Mouse (Mus musculus) MN1 (cell line): ENCODE measurements around the gene Ano10.

Experiments
- DNase-seq: peaks from one replicate; pipeline ENCODE4 v3.0.0-alpha.2; 2016; ENCODE audit warnings: low spot score

Gene Ano10

GRCm38 (mm10) chr9:122290192-122290591 lies 4.0 kb downstream of the Ano10 start:
- no peak for DNase-seq

- no peak for DNase-seq
Observed at GRCm38 (mm10) chr9:122288416-122288815, 5.8 kb downstream of the Ano10 start.

GRCm38 (mm10) chr9:122287526-122287925 lies 6.7 kb downstream of the Ano10 start:
- no peak for DNase-seq

- no peak for DNase-seq
Observed at GRCm38 (mm10) chr9:122285833-122286310, 8.4 kb downstream of the Ano10 start.

- peak; percentile 51 for DNase-seq
Observed at GRCm38 (mm10) chr9:122285146-122285832, 8.9 kb downstream of the Ano10 start.

- no peak for DNase-seq
Observed at GRCm38 (mm10) chr9:122284696-122285095, 9.5 kb downstream of the Ano10 start.

GRCm38 (mm10) chr9:122281004-122281403 lies 13.2 kb downstream of the Ano10 start:
- no peak for DNase-seq

- no peak for DNase-seq
Observed at GRCm38 (mm10) chr9:122276665-122277064, 17.6 kb downstream of the Ano10 start.

- no peak for DNase-seq
Observed at GRCm38 (mm10) chr9:122276134-122276533, 18.1 kb downstream of the Ano10 start.

GRCm38 (mm10) chr9:122274346-122274745 lies 19.9 kb downstream of the Ano10 start:
- DNase-seq: no peak

GRCm38 (mm10) chr9:122273879-122274278 lies 20.3 kb downstream of the Ano10 start:
- no peak for DNase-seq

GRCm38 (mm10) chr9:122271866-122272265 lies 22.4 kb downstream of the Ano10 start:
- no peak for DNase-seq

GRCm38 (mm10) chr9:122271318-122271717 lies 22.9 kb downstream of the Ano10 start:
- no peak for DNase-seq

- DNase-seq: no peak
Observed at GRCm38 (mm10) chr9:122270913-122271312, 23.3 kb downstream of the Ano10 start.

GRCm38 (mm10) chr9:122269256-122270041 lies 24.8 kb downstream of the Ano10 start:
- DNase-seq: peak; percentile 71

- peak; percentile 44 for DNase-seq
Observed at GRCm38 (mm10) chr9:122265526-122266210, 28.6 kb downstream of the Ano10 start.

- no peak for DNase-seq
Observed at GRCm38 (mm10) chr9:122263140-122263539, 31.1 kb downstream of the Ano10 start.

- DNase-seq: no peak
Observed at GRCm38 (mm10) chr9:122254386-122254785, 39.8 kb downstream of the Ano10 start.

- DNase-seq: no peak
Observed at GRCm38 (mm10) chr9:122252113-122252512, 42.1 kb downstream of the Ano10 start.

GRCm38 (mm10) chr9:122248168-122248567 lies 46.1 kb downstream of the Ano10 start:
- peak; percentile 38 for DNase-seq

GRCm38 (mm10) chr9:122247430-122248027 lies 46.7 kb downstream of the Ano10 start:
- DNase-seq: peak; percentile 70

- no peak for DNase-seq
Observed at GRCm38 (mm10) chr9:122245879-122246278, 48.3 kb downstream of the Ano10 start.
